Mouse (Mus musculus) forebrain, embryonic 14.5 days (tissue): ENCODE results near the gene Olfr1388. TPM values are rescaled to one million over a fixed set of nuclear protein-coding genes. Genes with fewer than 3 reads are reported as not detected.
"Not testable (repeated sequence)": the region's sequence is repeated elsewhere in the genome, so short reads cannot be mapped to it uniquely, and the experiment has no call there.

Experiments
- ATAC-seq: fragments of 200-750 bp; cut with Nextera tagmentation; 2 replicates; pipeline ENCODE4 v1.8.0; 2017; ENCODE audit warnings: mild to moderate bottlenecking, moderate library complexity
- DNase-seq: peaks from one replicate; pipeline ENCODE4 v3.0.0-alpha.2; 2015; ENCODE audit warnings: low spot score
- H3K27ac ChIP-seq: fragments of 300-500 bp; sonication (generic); 2 replicates; pipeline ENCODE4 v1.5.1; 2014; ENCODE audit warnings: low read depth, mild to moderate bottlenecking, control low read depth, low read length, moderate library complexity
- H3K27me3 ChIP-seq: fragments of 300-500 bp; sonication (generic); replicated peaks from 2 replicates; pipeline ENCODE4 v1.6.1; 2014; ENCODE audit warnings: low read length, control low read depth, mixed read lengths; ENCODE audit not compliant: control insufficient read depth, insufficient read depth
- H3K36me3 ChIP-seq: fragments of 300-500 bp; sonication (generic); 2 replicates; pipeline ENCODE4 v1.6.1; 2014; ENCODE audit warnings: low read length, control low read depth; ENCODE audit not compliant: control insufficient read depth, insufficient read depth
- H3K4me1 ChIP-seq: fragments of 300-500 bp; sonication (generic); 2 replicates; pipeline ENCODE4 v1.6.1; 2014; ENCODE audit warnings: antibody characterized with exemption, low read length, control low read depth; ENCODE audit not compliant: control insufficient read depth, insufficient read depth
- H3K4me2 ChIP-seq: fragments of 300-500 bp; sonication (generic); 2 replicates; pipeline ENCODE4 v1.6.1; 2014; ENCODE audit warnings: mild to moderate bottlenecking, control low read depth, low read length
- H3K4me3 ChIP-seq: fragments of 300-500 bp; sonication (generic); 2 replicates; pipeline ENCODE4 v1.5.1; 2014; ENCODE audit warnings: low read depth, low read length, control low read depth
- H3K9ac ChIP-seq: fragments of 300-500 bp; sonication (generic); 2 replicates; pipeline ENCODE4 v1.6.1; 2014; ENCODE audit warnings: mild to moderate bottlenecking, low read length, control low read depth, moderate library complexity
- H3K9me3 ChIP-seq: fragments of 300-500 bp; sonication (generic); replicated peaks from 2 replicates; pipeline ENCODE4 v1.6.1; 2016; ENCODE audit warnings: low read length, control low read depth, mixed read lengths; ENCODE audit not compliant: control insufficient read depth
- WGBS: fragments of 180-500 bp; shearing (Covaris S2); extraction: QIAGEN DNeasy Blood & Tissue Kit; methylation state at CpG from one replicate; pipeline ENCODE4 v1.1.7; 2014; 5-methylcytosine and 5-hydroxymethylcytosine counted together
- polyA plus RNA-seq: library from polyadenylated mRNA; unstranded; fragments of >200 nt; fragmentation: Nextera tagmentation; extraction: Ambion mirVana; gene quantifications from 2 replicates; pipeline ENCODE4 v1.2.1, GENCODE M21; 2014

The Olfr1388 gene
- polyA plus RNA-seq, 1 experiment from 2014 or later = not detected

GRCm38 (mm10) chr11:49485973-49486372, 49.5 kb downstream of the Olfr1388 start:
- no peak overlapping the region for H3K9ac ChIP-seq
- DNase-seq = no peak

GRCm38 (mm10) chr11:49488770-49489169, 52.3 kb downstream of the Olfr1388 start, which contains the start of gene Olfr1385:
TSS of gene Olfr1385 (plus strand) at chr11:49489070.
- not testable (repeated sequence) for H3K27ac ChIP-seq, H3K9ac ChIP-seq, H3K27me3 ChIP-seq, H3K4me3 ChIP-seq, H3K9me3 ChIP-seq, H3K4me2 ChIP-seq, ATAC-seq, H3K4me1 ChIP-seq, DNase-seq, H3K36me3 ChIP-seq
- 64% methylated on average over 1 of the region's 1 CpGs for WGBS

More at GRCm38 (mm10) chr11:49485973-49486372, 49.5 kb downstream of the Olfr1388 start:
- WGBS = 69% methylated on average over 4 of the region's 4 CpGs
- no peaks in the 10 kb centered on the region for H3K4me1 ChIP-seq
- H3K27me3 ChIP-seq = no peaks in the 10 kb centered on the region
- no peaks in the 10 kb centered on the region for H3K9me3 ChIP-seq
- H3K4me3 ChIP-seq = no peak overlapping the region
- no peak overlapping the region for H3K4me2 ChIP-seq
- H3K27ac ChIP-seq = no peak overlapping the region
- H3K36me3 ChIP-seq = no peaks in the 10 kb centered on the region
- ATAC-seq = no peak

Other genes starting within 250 kb of the Olfr1388 start
- 0.37 TPM in 1 of 2 replicates, not detected in the other for gene Btnl9, start 249.5 kb upstream of the Olfr1388 start, polyA plus RNA-seq
- 56.6 and 64.7 TPM in 2 replicates for gene Zfp62, start 233.3 kb upstream of the Olfr1388 start, polyA plus RNA-seq
- 23.5 and 23.8 TPM in 2 replicates for gene Mgat1, start 192.4 kb upstream of the Olfr1388 start, polyA plus RNA-seq
- gene Olfr1393, start 158.3 kb upstream of the Olfr1388 start, polyA plus RNA-seq = not detected in 2 replicates
- not detected in 2 replicates for gene Olfr1392, start 151.3 kb upstream of the Olfr1388 start, polyA plus RNA-seq
- not detected in 2 replicates for gene Olfr10, start 131.9 kb upstream of the Olfr1388 start, polyA plus RNA-seq
- gene Olfr1391, start 113.9 kb upstream of the Olfr1388 start, polyA plus RNA-seq = not detected in 2 replicates
- gene Olfr1390, start 101.4 kb upstream of the Olfr1388 start, polyA plus RNA-seq = not detected in 2 replicates
- not detected in 2 replicates for gene Olfr1389, start 13.6 kb upstream of the Olfr1388 start, polyA plus RNA-seq
- gene Olfr1387, start 18.7 kb downstream of the Olfr1388 start, polyA plus RNA-seq = not detected in 2 replicates
- gene Olfr1386, start 28.4 kb downstream of the Olfr1388 start, polyA plus RNA-seq = not detected in 2 replicates
- not detected in 2 replicates for gene Olfr1385, start 52.4 kb downstream of the Olfr1388 start, polyA plus RNA-seq
- not detected in 2 replicates for gene Olfr1384, start 70.1 kb downstream of the Olfr1388 start, polyA plus RNA-seq
- gene Olfr1383, start 83.0 kb downstream of the Olfr1388 start, polyA plus RNA-seq = not detected in 2 replicates
- not detected in 2 replicates for gene Olfr1382, start 91.6 kb downstream of the Olfr1388 start, polyA plus RNA-seq
- not detected in 2 replicates for gene Olfr1381, start 106.8 kb downstream of the Olfr1388 start, polyA plus RNA-seq
- not detected in 2 replicates for gene Olfr1380, start 120.3 kb downstream of the Olfr1388 start, polyA plus RNA-seq
- 1.8 TPM in 2 replicates for gene Flt4, start 172.6 kb downstream of the Olfr1388 start, polyA plus RNA-seq
- not detected in 2 replicates for gene Scgb3a1, start 227.0 kb downstream of the Olfr1388 start, polyA plus RNA-seq